Mouse (Mus musculus) olfactory bulb, adult 2 months (tissue): ENCODE measurements at regions not wholly inside any gene's neighbourhood (a gene's known extent, or its start where the extent isn't known, plus 50 kb on each side); places are given as distances from the start of the nearest gene placed in this dataset.

ENCODE experiments used
- H3K27ac ChIP-seq: fragments of 200-500 bp; 2 replicates; pipeline ENCODE4 v1.5.1; 2012; ENCODE audit warnings: low read depth, low read length; ENCODE audit not compliant: insufficient read depth
- H3K4me1 ChIP-seq: fragments of 200-500 bp; 2 replicates; pipeline ENCODE4 v1.6.1; 2012; ENCODE audit warnings: low read length; ENCODE audit not compliant: control insufficient read depth, insufficient read depth
- H3K4me3 ChIP-seq: fragments of 200-500 bp; 2 replicates; pipeline ENCODE4 v1.5.1; 2012; ENCODE audit warnings: mild to moderate bottlenecking, low read depth, low read length, moderate library complexity; ENCODE audit not compliant: insufficient read depth
- CTCF ChIP-seq: fragments of 200-500 bp; IDR thresholded peaks from 2 replicates; pipeline ENCODE4 v1.5.1; 2012; ENCODE audit warnings: low read depth, mild to moderate bottlenecking, low read length, moderate library complexity; ENCODE audit not compliant: insufficient read depth
- POLR2A ChIP-seq: fragments of 200-500 bp; IDR thresholded peaks from 2 replicates; pipeline ENCODE4 v1.6.1; 2012; ENCODE audit warnings: mild to moderate bottlenecking, low read depth, low read length, moderate library complexity; ENCODE audit not compliant: insufficient read depth
- WGBS: fragments of 180-500 bp; shearing (Covaris S2); methylation state at CpG from one replicate; pipeline ENCODE4 v1.1.7; 2018; 5-methylcytosine and 5-hydroxymethylcytosine counted together

GRCm38 (mm10) chr4:47649951-47650350, 175.5 kb downstream of the Sec61b start:
- TF ChIP-seq CTCF (no peak), POLR2A (no peak)
- Histone ChIP-seq H3K27ac (no peak overlapping the region), H3K4me3 (no peak overlapping the region), H3K4me1 (peaks cover 8% of the 10 kb centered on the region; the same call in 1 of the 2 replicates)
- WGBS: 84% methylated on average over 3 of the region's 3 CpGs

- peaks cover 6% of the 10 kb centered on the region; the same call in 1 of the 2 replicates for H3K4me1 ChIP-seq
- H3K4me3 ChIP-seq: no peak overlapping the region
- TF ChIP-seq CTCF (no peak), POLR2A (no peak)
- H3K27ac ChIP-seq: no peak overlapping the region
- WGBS: 67% methylated on average over 10 of the region's 10 CpGs
Observed at GRCm38 (mm10) chr4:47651521-47651920, 177.1 kb downstream of the Sec61b start.

- TF ChIP-seq CTCF: no peak
- no peak for TF ChIP-seq POLR2A
- WGBS: 55% methylated on average over 2 of the region's 2 CpGs
- Histone ChIP-seq H3K4me1 (peaks cover 6% of the 10 kb centered on the region; the same call in 1 of the 2 replicates), H3K27ac (no peak overlapping the region), H3K4me3 (no peak overlapping the region)
Observed at GRCm38 (mm10) chr4:47653143-47653542, 178.7 kb downstream of the Sec61b start.

- Histone ChIP-seq H3K27ac (no peak overlapping the region), H3K4me1 (no peaks in the 10 kb centered on the region), H3K4me3 (no peak overlapping the region)
- TF ChIP-seq CTCF (no peak), POLR2A (no peak)
- WGBS: 84% methylated on average over 5 of the region's 5 CpGs
Observed at GRCm38 (mm10) chr4:47669519-47669918, 195.1 kb downstream of the Sec61b start.

- WGBS: 81% methylated on average over 3 of the region's 3 CpGs
- Histone ChIP-seq H3K27ac (no peak overlapping the region), H3K4me1 (no peaks in the 10 kb centered on the region), H3K4me3 (no peak overlapping the region)
- TF ChIP-seq POLR2A (no peak), CTCF (no peak)
Observed at GRCm38 (mm10) chr4:47670476-47670875, 196.0 kb downstream of the Sec61b start.

GRCm38 (mm10) chr4:47671362-47671761, 196.9 kb downstream of the Sec61b start:
- H3K4me1 ChIP-seq: no peaks in the 10 kb centered on the region
- 96% methylated on average over 5 of the region's 5 CpGs for WGBS
- H3K4me3 ChIP-seq: no peak overlapping the region
- no peak overlapping the region for H3K27ac ChIP-seq
- TF ChIP-seq POLR2A: no peak
- no peak for TF ChIP-seq CTCF

- WGBS: 88% methylated on average over 4 of the region's 4 CpGs
- no peak for TF ChIP-seq CTCF
- TF ChIP-seq POLR2A: no peak
- no peak overlapping the region for H3K27ac ChIP-seq
- H3K4me1 ChIP-seq: no peaks in the 10 kb centered on the region
- no peak overlapping the region for H3K4me3 ChIP-seq
Observed at GRCm38 (mm10) chr4:47681141-47681540, 206.7 kb downstream of the Sec61b start.

- H3K4me1 ChIP-seq: no peaks in the 10 kb centered on the region
- TF ChIP-seq POLR2A (no peak), CTCF (no peak)
- H3K27ac ChIP-seq: no peak overlapping the region
- 88% methylated on average over 2 of the region's 2 CpGs for WGBS
- no peak overlapping the region for H3K4me3 ChIP-seq
Observed at GRCm38 (mm10) chr4:47691207-47691606, 216.7 kb downstream of the Sec61b start.

- no peaks in the 10 kb centered on the region for H3K4me1 ChIP-seq
- TF ChIP-seq CTCF (no peak), POLR2A (no peak)
- no peak overlapping the region for H3K27ac ChIP-seq
- H3K4me3 ChIP-seq: no peak overlapping the region
Observed at GRCm38 (mm10) chr4:47692654-47693053, 218.2 kb downstream of the Sec61b start.

GRCm38 (mm10) chr4:47693221-47693620, 218.8 kb downstream of the Sec61b start:
- TF ChIP-seq POLR2A (no peak), CTCF (no peak)
- Histone ChIP-seq H3K4me1 (no peaks in the 10 kb centered on the region), H3K4me3 (no peak overlapping the region), H3K27ac (no peak overlapping the region)
- WGBS: 83% methylated on average over 12 of the region's 12 CpGs
